Mouse (Mus musculus): ENCODE data around the gene Cdhr3. TPM values are rescaled to one million over a fixed set of nuclear protein-coding genes. Genes with fewer than 3 reads are reported as not detected.
"Not testable (repeated sequence)": the region's sequence is repeated elsewhere in the genome, so short reads cannot be mapped to it uniquely, and the experiment has no call there.

Cdhr3 gene
- total RNA-seq, 2 experiments from 2014 or later = 0.76 to 1.8 TPM

DNA sequence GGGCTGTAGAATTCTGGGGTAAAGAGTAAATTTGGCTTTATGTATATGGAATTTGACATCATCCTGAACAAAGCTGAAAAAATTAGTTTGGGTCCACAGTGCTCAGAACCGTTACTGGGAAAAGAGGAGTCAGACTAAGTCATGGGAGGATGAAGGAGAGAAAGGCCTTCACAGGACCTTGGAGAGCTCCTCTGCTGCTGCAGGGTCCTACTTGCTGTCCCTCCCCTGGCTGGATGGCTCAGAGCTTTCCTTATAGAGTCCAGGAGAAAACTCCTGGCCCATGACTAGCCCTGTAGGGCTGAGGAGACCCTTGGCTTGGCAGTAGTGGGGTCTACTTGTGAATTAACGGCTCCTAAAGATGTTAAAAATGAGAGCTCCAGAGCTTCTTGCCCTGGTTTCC lies 8.0 kb downstream of the Cdhr3 start:
- DNase-seq (ENCODE audit: low spot score in 2 of 2) = no peak
- intact Hi-C loops (cut with DNase I) = no loop called here

DNA sequence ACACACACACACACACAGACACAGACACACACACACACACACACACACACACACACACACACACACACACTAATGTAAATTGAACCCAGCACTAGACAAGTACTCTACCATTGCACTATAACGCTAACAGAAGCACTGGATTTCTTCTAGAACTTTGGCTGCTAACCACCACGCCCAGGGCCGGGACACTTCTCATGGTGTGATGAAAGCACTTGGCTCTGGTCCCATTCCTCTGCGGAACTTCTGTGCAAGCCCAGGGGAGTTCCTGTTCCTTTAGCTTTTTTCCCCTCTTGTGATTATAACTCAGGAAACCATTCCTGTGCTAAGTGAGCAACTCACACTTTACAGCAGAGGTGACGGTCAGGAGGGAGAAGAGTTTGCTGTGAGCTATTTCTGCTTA lies 9.3 kb downstream of the Cdhr3 start:
- no peak for DNase-seq (ENCODE audit: low spot score in 2 of 2)
- intact Hi-C loops (cut with DNase I) = no loop called here

DNA sequence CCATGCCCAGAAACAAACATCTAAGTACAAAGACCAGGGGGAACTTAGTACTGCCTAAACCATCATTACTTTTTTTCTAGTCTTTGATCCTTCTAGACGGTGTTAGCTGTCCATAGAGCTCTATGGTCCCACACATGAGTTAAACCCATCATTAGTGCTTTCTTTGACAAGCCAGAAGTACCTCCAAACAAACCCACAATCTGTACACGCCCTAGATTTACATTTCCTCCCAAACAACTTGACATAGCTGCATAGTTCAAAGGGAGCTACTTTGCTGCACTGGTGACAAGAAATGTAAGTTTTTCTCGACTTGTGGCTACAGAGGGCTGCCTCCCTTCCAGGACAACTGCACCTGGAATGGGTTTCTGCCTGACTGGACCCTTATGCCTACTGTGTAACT lies 16.4 kb downstream of the Cdhr3 start:
- intact Hi-C loops (cut with DNase I) = no loop called here
- no peak for DNase-seq (ENCODE audit: low spot score in 2 of 2)

DNA sequence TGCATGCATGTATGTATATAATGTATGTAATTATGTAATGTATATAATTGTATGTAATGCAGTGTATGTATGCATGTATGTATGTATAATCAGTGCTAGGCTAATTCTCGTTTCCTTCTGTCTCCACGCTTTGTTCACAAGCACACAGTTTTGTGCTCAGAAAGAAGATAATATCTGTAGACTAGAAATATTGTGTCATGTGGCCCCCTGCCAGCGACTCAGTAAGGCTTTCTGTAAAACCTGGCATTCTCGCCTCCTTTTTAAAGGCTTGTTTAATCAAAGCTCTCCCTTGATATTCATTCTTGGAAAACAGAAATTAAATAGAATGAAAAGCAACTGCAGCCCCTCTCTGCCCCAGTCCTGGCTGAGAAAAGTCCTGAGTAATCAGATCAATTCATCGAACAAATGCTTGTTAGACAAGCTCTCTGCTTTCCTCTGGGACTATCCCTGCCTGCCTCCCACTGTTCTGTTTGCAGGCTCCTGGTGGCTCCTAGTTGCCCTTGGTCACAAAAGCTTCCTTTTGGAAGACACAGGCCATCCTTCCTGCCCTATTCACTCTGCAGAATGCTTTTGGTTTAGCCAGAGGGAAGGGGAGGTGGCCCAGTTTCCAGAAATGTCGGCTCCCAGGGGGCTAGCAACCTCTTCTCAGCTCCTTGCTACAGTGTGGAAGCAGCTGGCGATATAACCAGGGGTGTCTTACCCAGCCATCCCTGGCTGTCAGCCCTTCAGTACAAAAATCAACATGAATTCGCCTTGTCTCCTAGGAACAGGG lies 20.6 kb downstream of the Cdhr3 start:
- intact Hi-C loops (cut with DNase I) = no loop called here
- DNase-seq (ENCODE audit: low spot score in 2 of 2) = peak; percentile 45 to 56

DNA sequence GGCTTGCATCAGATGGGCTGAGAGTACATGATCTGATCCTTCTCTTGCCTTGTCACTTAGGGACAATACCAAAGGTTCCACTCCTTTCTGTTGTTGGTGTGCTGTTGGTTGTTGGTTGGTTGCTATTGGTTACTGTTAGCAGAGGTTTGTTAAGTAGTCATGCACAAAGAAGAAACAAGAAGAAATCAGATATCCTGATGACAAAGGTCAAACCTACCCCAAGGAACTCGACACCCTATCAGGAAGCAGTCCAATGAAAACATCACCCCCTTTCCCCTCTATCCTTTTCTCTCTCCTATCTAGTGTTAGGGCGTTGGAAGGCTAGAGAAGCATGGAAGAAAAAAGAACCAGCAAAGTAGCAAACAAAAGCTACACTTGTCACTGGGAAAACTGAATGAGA lies 23.7 kb downstream of the Cdhr3 start:
- intact Hi-C loops (cut with DNase I) = no loop called here
- no peak for DNase-seq (ENCODE audit: low spot score in 2 of 2)

DNA sequence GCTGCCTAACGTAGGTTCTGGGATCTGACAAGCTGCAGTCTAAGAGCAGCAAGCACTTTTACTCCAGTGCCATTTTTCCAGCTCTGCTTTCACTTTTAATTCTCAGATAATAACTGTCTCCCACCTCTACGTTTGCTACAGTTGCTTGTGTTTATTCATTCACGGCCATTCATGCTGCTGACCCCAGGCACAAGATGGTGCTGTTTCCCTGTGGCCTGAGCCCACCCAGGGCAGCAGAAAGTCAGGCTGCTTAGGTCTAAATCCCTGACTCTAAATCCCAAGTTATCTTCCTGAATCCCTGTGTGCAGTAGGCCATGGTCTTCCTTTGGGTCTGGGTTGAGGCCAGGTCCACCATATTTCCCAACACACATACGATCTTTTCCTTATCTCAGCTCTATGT lies 26.3 kb downstream of the Cdhr3 start:
- no peak for DNase-seq (ENCODE audit: low spot score in 2 of 2)
- intact Hi-C loops (cut with DNase I) = no loop called here

DNA sequence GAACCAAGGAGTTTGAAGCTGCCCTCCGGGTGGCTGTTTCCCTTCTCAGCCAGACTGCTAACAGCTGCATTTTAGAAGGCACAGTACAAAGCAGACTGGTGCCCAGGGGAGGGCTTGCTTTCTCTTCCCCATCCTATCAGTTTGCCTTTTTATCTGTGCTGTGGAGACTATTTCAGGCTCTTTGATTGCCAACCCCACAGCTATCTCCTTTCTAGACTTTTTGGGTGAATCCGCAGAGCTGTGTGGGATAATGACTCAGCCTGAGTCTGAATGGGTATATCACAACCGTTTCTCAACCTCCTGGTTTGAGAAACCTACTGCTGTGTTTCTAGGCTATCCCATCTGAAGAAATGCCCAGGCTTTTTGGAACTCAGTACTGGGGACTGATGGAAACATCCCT lies 27.5 kb downstream of the Cdhr3 start:
- intact Hi-C loops (cut with DNase I) = no loop called here

DNA sequence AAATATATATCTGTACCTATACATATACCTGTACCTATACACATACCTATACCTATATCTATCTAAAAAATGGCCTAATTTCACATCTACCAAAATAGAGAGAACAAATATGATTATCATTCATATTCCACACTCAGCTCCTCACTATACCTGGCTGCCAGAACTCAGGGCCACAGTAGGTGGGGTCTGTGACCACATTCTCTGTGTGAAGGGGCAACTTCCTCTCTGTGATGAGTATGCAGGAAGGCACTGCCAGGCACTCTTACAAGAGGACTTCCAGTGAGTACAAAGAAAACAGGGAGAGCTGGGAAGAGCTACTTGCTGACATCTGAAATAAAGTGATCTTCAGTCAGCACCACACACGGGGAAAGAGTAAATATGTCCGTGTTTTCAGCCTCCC lies 28.4 kb downstream of the Cdhr3 start:
- peak in 1 of 2 experiments; percentile 19 for DNase-seq (ENCODE audit: low spot score in 2 of 2)
- intact Hi-C loops (cut with DNase I) = loop anchor here (5.0 kb wide), 1 partner anchor 83 kb away; the partner anchor contains the start of gene Atxn7l1

More for the DNA sequence above, 27.5 kb downstream of the Cdhr3 start:
- peak; percentile 21 to 80 for DNase-seq (ENCODE audit: low spot score in 2 of 2)

DNA sequence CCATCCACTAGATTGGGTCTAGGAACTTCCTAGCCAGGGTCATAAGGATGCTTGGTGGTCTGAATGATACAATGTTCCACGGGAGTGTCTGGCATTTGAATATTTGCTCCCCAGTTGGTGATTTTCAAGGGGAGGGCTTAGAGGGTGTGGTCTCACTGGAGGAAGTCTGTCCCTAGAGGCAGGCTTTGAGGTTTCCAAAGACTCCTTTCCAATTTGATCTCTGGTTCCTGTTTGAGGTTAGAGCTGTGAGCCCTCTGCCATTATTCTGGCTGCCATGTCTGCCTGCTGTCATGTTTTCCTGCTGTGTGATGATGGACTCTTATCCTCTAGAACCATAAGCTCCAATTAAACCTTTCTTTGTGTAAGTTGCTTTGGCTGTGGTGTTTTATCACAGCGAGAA lies 29.4 kb downstream of the Cdhr3 start:
- no peak for DNase-seq (ENCODE audit: low spot score in 2 of 2)
- intact Hi-C loops (cut with DNase I) = loop anchor here (5.0 kb wide), 1 partner anchor 84 kb away; the partner anchor contains the start of gene Atxn7l1

DNA sequence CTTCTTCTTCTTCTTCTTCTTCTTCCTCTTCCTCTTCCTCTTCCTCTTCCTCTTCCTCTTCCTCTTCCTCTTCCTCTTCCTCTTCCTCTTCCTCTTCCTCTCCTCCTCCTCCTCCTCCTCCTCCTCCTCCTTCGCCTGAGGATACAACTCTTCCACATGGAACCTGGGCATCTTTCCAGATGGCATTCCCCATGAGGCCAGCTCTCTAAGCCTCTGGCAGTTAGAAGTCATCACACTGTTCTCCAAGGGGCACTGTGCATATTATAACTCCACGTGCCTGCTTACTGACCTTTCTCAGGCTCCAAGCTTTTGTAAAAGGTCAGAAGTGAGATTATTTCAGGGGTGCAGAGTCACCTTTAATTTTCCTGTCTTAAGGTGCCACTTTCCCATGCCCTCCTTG lies 30.3 kb downstream of the Cdhr3 start:
- not testable (repeated sequence) for DNase-seq (ENCODE audit: low spot score in 2 of 2)
- intact Hi-C loops (cut with DNase I) = loop anchor here (5.0 kb wide), 1 partner anchor 85 kb away; the partner anchor contains the start of gene Atxn7l1

DNA sequence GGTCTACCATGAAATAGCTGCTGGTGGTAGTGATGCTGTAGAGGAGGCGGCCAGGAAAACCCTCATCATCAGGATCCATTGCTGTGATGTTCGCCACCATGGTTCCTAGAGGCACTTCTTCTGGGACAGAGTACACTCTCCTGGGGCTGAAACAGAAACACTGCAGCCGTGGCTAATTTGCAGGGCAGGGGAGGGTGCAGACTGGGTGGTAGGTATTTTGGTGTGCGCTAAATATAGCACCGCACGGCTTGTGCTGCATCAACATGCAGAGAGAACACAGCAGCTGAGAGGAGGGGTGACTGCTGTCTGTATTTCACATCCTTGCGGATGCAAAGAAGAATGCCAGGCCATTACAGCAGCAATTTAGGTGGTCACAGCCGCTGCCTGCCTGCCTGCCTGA lies 31.0 kb downstream of the Cdhr3 start:
- intact Hi-C loops (cut with DNase I) = loop anchor here (5.0 kb wide), 1 partner anchor 86 kb away; the partner anchor contains the start of gene Atxn7l1
- DNase-seq (ENCODE audit: low spot score in 2 of 2) = peak; percentile 70 to 86

DNA sequence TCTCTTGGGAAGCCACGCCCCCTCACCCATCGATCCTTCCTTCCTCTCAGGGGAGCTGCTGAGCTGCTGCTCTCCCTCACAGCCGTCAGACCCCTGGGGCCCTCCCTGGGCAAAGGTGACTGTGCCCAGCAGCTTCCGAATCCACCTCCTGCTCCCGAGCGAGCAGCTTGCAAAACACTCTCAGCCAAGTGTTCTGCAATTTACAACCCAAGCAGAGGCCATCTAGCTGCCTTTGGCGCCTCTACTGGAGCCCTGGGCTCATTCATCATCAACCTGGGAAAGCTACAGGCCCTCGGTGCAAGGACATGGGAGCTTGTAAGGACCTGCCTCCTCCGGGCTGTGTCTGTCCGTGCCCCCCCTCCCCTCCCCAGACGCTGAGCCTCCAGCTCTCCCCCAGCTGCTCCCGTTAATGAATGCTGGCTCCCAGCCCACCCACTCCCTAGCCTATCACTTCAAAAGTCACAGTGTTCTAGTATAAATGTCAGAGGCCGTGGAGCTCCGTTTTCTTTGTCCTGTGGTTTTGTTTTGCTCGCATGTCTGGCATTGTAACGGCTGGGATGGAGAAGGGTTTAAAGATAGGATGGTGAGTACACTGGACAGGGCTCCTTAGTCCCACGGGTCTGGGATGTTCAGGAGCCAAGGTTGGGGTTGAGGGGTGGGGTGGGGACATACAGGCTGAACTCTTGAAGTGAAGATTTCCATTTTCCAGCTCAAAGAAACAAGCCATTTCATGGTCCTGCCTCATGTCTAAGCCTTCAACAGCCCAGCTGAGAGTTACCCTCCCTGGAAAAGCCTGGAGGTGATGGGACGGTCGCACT lies 35.2 kb downstream of the Cdhr3 start:
- intact Hi-C loops (cut with DNase I) = no loop called here
- DNase-seq (ENCODE audit: low spot score in 2 of 2) = peak in 1 of 2 experiments; percentile 54

DNA sequence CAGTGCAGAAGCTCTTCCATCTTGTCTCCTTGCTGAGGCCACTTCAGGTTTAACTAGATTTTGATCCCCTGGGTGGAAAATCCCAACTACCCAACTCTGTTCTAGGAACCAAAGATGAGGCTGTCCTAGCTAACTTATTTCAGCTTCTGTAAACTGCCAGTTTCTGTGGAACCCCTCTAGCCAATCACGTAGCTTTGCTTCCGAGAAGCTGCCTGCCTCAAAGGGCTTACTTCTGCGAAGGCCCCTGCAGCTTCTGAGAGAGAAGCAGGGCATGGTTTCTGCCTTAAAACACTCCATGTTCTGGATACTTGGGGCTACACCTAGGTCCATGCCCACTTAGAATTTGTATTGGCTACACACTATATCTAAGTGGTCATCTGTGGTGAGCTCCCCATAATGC lies 36.1 kb downstream of the Cdhr3 start:
- DNase-seq (ENCODE audit: low spot score in 2 of 2) = no peak
- intact Hi-C loops (cut with DNase I) = no loop called here

DNA sequence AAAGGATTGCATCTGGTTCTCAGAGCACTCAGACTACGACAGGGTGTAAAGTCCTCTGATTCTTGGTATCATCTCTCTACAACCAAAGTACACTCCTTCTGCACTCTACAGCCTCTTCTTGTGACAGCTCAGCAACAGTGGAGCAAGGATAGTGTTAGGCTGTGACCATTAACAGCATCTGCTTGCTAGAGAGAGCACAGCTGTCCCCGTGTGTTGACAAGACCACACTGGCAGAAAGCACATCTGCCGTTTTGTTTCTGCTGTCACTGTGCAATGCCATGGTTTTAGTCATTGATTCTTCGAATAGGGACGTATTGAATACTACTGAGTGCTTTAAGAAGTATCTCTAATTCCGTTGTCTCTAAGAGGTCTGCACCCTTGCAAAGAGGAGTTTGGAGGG lies 36.6 kb downstream of the Cdhr3 start:
- DNase-seq (ENCODE audit: low spot score in 2 of 2) = no peak
- intact Hi-C loops (cut with DNase I) = no loop called here

DNA sequence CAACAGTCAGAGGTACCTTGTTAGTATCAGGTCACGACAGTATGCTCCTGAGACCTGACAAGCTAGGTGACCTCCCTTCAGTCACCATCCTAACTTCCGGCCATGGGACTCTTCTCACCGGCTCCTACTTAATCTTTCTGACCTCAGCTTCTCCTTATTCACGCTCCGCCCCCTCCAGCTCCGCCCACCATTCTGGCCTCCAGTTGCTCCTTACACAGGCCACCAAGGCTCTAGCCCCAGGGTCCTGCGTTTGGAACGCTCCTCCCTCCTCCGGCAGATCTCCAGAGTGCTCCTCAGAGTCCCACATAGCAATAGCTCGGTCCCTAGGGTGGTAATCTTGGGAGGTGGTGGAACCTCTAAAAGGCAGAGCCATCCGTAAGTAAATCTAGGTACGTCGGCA lies 38.9 kb downstream of the Cdhr3 start:
- intact Hi-C loops (cut with DNase I) = no loop called here

DNA sequence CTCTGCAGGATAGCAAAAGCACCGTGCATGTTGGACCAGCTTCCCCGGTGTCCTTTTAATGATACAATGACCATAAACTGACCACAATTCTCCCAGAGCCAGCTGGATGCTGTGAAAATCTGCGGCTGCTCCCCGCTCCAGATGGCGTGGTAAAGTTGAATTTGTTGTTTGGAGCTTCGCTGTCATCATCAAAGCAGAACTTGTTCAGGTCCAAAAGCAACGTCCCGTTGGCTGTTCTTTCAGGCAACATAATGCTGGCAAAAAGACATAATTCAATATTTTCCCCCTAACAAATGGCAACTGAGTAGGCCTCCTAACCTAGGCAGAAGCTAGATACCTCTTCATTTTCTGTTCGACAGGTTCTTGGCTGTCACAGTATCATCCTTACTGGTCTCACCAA lies 39.4 kb downstream of the Cdhr3 start:
- no peak for DNase-seq (ENCODE audit: low spot score in 2 of 2)
- intact Hi-C loops (cut with DNase I) = no loop called here

More for the DNA sequence above, 38.9 kb downstream of the Cdhr3 start:
- DNase-seq (ENCODE audit: low spot score in 2 of 2) = no peak

DNA sequence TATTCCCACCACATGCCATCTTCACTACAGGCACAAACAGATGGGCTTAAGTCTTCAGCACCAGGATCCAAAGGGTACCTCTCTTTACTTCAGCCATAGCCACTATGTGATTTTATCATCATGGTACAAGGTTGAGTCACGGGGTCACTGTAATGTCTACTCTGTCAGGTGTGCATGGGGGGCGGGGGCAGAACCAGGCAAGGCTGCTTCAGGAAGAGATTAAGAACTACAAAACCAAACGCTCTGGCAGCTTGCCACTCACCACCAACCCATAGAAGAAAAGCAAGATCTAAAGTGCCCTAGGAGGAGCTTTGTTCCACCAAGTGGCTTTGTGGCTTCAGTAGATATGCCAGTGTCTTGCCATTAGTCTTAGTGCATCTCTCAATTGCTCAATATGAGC lies 44.3 kb downstream of the Cdhr3 start:
- intact Hi-C loops (cut with DNase I) = no loop called here
- no peak for DNase-seq (ENCODE audit: low spot score in 2 of 2)

DNA sequence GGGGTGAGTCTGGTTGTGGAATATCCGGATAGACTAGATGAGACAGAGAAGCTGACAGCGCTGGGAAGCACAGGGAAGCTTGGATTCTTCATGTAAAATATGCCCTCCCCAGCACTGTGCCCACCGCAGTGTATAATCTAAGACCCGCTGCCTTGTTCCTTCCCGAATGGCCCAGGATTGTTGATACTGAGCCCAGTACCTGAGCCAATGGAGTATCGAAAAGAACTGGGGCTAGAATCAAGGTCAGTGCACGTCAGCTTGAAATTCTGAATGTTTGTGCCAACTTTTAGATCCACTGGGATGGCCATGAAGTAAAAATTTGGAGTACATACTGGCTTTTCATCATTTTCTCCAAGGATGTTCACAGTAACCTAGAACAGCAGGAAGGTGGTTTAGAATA lies 46.2 kb downstream of the Cdhr3 start:
- no peak for DNase-seq (ENCODE audit: low spot score in 2 of 2)
- intact Hi-C loops (cut with DNase I) = no loop called here

DNA sequence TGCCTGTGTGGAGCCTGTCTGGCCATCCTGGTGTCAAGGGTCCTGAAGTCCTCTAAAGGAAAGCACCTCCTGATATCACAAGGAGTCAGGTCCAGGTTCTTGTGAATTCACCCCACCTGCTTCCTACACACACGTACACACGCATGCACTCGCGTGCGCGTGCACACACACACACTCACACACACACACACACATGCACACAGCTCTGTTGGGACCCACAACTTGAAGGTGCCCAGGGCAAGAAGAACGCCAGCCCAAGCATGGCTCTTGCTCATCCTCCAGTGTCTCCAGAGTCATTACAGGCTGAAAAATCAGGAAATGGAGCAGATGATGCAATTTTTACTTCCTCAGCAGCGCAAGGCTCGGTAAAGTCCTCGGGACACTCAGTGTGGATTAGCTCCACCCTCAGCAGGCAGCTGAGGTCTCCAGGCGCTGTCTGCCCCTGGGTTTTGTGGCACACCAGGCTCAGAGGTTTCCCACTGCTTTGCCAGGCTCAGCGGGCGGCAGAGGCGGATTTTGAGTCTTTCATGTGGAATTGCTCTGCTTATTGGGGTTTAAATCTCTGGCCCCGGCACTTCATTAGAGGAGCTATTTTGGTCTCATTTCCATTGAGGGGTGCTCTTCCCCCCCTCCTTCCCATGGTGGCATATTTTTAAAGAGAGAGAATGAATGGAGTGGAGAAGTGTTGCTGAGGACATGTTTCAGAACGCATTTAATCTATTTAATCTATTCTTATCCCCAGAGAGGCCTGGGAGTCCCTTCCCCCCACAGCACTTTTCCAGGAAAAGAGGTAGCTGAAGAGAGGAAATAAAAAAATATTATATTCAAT lies 46.9 kb downstream of the Cdhr3 start:
- DNase-seq (ENCODE audit: low spot score in 2 of 2) = no peak
- intact Hi-C loops (cut with DNase I) = no loop called here

DNA sequence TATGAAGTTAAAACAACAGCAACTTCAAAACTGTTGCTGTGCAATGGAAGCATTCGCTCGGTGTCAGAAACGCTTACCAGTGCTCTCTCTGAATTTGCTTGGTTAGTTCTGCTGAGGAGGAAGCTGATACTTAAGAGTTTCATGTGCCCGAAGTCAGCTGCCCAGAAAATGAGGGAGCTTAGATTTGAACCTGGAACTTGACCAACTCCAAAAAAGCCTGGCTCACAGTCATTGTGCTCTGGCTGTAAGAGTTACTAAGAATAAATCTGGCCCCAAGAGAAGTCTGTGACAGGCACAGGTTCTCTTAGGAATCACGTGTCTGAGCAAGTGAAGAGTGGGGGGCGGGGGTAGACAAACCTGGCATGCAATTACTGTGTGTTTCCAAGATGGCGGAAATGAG lies 51.2 kb downstream of the Cdhr3 start:
- intact Hi-C loops (cut with DNase I) = no loop called here
- DNase-seq (ENCODE audit: low spot score in 2 of 2) = no peak

All from left cerebral cortex, postnatal 25 days (tissue).